8 mouse cellular contexts compared by ENCODE assay signal in the genomic region with DNA sequence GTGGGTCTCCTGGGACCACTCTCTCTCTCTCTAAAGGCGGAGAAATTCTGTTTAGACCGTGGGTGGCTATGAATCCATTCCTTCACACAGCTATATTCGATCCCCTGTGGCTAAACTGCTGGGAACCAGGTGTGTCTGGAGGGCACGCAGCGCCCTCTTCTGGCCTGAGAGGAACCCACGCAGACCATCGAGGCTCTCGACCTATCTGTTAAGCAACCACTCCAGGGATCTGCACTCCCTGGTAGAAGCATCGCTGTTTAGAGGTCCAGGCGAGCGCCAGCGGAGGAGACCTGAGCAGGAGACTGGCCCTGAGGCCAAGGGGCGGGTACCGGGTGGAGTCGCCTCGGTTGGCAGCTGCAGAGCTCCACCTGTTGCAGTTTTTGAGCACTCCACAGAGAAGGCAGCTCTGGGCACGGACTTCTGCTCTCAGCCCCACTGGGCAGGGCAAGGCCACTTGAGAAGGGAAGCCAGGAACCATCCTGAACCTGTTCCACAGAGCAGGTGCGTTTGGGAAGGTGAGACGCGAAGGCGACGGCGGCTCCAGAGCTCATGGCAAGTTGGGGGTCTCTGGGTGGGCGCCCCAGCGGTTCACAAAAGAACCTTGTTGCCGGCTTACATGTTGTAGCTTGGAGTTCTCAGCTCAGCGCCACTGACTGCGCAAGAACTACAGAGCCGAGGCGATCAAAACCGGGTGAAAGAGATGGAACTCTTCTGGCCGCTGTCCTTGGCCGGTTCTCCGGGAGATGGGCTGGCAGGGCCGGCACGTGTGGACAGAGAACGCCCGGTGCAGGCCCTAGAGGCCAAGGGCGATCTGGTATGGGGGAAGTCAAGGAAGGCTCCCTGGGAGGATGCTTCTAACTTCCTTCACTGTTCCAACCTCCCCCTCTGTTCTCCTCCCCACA. TPM values are rescaled to one million over a fixed set of nuclear protein-coding genes. Genes with fewer than 3 reads are reported as not detected.
DNase-seq lines count a peak whose midpoint lies in the region; ATAC-seq lines count a peak whose summit lies in the region.

A gene (plus strand): TSS at position 199 of the 902 bp plus-strand sequence.

- peak; percentile 85 for DNase-seq in NIH3T3 (ENCODE audit: low read depth)
- DNase-seq in cerebellum, adult 9-11 months, result peak; percentile 37
- DNase-seq in frontal cortex, postnatal 25 days (ENCODE audit: low spot score in 2 of 2), result peak; percentile 68 to 76
- DNase-seq in hindbrain, embryonic 14.5 days (ENCODE audit: low spot score), result peak; percentile 72
- DNase-seq in left cerebral cortex, adult 11 months (ENCODE audit: low spot score), result peak; percentile 77
- DNase-seq in lung, postnatal 36 days, result peak; percentile 79
- peak; percentile 83 for DNase-seq in right cerebral cortex, adult 18-20 months
- DNase-seq in yolk sac, embryonic 10.5 days (ENCODE audit: low spot score), result peak; percentile 39

- ATAC-seq in hindbrain, embryonic 14.5 days (ENCODE audit: low FRiP score), result peak; percentile 55

- peak within 1 kb of the TSS; percentile 56 for H3K9ac ChIP-seq in hindbrain, embryonic 14.5 days

- H3K4me3 ChIP-seq in hindbrain, embryonic 14.5 days (replicated peaks; ENCODE audit: low read length), result peak within 1 kb of the TSS; percentile 49

- peak within 1 kb of the TSS; percentile 93 for H3K4me2 ChIP-seq in hindbrain, embryonic 14.5 days (replicated peaks)

- no peaks in the 10 kb centered on the region for H3K36me3 ChIP-seq in hindbrain, embryonic 14.5 days (replicated peaks; ENCODE audit: control insufficient read depth, insufficient read depth)

- H3K4me1 ChIP-seq in hindbrain, embryonic 14.5 days (replicated peaks; ENCODE audit: control insufficient read depth, insufficient read depth, low read length), result peaks cover 18% of the 10 kb centered on the region

- H3K9me3 ChIP-seq in hindbrain, embryonic 14.5 days (ENCODE audit: control insufficient read depth, low read length), result no peaks in the 10 kb centered on the region

- 1% methylated on average over 39 of the region's 39 CpGs for WGBS in hindbrain, embryonic 14.5 days

- no peak within 1 kb of the TSS for H3K27ac ChIP-seq in hindbrain, embryonic 14.5 days

- H3K27me3 ChIP-seq in hindbrain, embryonic 14.5 days (ENCODE audit: control insufficient read depth, insufficient read depth, low read length), result peaks cover 69% of the 10 kb centered on the region

RNA-seq across cellular contexts. Expression of the gene that starts here (rescaled TPM):
- 0.80 TPM in 2 replicates for polyA plus RNA-seq in hindbrain, embryonic 14.5 days (2014; fragmentation: Nextera tagmentation; extraction: Ambion mirVana)

Comparison
In these comparisons a context has a peak if more than half of its experiments do, and no peak if none do; other contexts are left out.
1. Peak in DNase-seq, ATAC-seq, H3K4me3 ChIP-seq, H3K9ac ChIP-seq and H3K4me2 ChIP-seq in hindbrain, embryonic 14.5 days; RNA of the gene not detected or under 1 TPM.